Mouse (Mus musculus) gastrocnemius, postnatal 4 days (tissue): ENCODE results near the gene Scg2. TPM values are rescaled to one million over a fixed set of nuclear protein-coding genes. Genes with fewer than 3 reads are reported as not detected.

Experiments
- DNase-seq, 2 experiments: peaks; one replicate each; pipeline ENCODE4 v3.0.0; 2021 to 2022; ENCODE audit warnings: low spot score in 2 of 2, mixed read lengths in 2 of 2
- long read RNA-seq, 2 experiments: library from polyadenylated mRNA; stranded (forward); transcript quantifications; one replicate each; pipeline ENCODE4 v2.0.0; 2021
- total RNA-seq, 2 experiments: library from RNA; stranded (reverse); gene quantifications; 2 replicates each; pipeline ENCODE4 v1.2.3; 2021

The Scg2 gene
- under 1 TPM in 1 of 2 experiments, not detected in 1; 0.20 TPM for total RNA-seq
- long read RNA-seq, experiment 1, partial matches to known transcripts = 0 of 1 reads
- long read RNA-seq, experiment 1, other reads (novel, unspliced or antisense) = 1 of 1 reads
- long read RNA-seq, experiment 2 = 0 reads

DNA sequence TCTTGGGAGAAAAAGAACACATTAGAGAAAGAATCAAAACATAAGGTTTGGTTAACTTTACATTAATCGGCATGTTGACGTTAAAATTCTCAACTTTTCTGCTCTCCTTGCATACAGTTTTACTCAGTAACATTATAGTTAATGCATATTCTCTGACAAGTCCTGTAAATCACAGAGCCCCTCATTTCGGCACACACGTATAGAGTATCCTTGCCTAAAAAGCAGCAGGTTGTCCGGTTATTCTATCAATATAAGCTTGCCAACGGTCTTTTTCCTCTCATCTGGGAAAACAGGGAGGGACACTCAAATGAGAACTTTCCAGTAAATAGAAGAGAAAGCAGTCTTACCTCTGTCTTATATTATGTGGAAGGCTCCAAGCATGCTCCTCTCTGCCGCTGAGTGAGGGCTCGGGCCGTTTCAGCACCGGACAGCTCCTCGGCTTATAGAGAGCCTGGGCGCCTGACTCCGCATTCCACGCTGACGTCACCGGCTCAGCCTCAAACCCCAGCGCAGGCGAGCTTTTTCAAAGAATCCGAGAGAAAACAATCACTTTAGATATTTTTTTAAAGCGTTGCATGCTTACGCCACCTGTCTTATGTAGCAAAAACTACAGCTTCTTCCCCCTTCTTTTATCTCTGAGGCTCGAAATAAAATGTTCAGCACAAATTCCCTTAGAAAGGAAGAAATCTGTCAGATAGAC is at the start of gene Scg2:
Gene Scg2, minus strand, starts transcription at position 512 of the 700 bp plus-strand sequence.
- peak; percentile 75 to 92 for DNase-seq

DNA sequence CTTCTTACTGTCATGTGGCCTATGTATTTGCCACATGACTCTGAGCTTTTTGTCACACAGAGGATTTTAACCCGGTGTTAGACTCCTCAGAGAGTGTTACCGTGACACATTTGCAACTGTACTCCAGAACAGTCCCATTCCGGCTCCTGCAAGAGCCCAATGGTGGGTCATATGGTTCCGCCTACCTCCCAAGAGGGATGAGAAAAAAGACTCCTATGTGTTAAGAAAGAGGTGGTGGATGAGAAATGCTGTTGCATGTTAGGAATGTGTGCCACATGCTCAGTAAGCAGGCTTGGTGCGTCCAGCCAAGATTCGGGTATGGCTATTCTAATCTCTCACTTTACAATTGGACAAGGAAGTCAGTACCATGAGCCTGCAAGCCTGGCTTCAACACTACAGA is 45.6 kb upstream of the Scg2 start:
- DNase-seq = no peak

DNA sequence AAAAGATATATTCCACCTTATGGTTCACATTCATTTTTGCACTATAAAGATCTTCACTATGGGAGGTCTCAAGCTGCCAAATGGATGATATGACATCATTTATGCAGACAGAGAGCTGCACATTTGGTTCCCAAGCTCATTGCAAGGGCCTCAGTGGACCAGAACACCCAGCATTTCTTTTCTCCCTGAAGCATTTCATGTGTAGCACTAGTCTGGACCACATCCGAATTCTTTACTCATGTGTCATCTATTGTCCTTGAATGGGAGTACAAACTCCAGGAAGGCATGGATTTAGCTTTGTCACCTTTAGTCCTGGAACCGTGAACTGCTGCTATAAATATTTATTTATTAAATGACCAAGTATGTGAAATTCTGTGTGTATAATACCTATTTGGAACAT is 30.9 kb upstream of the Scg2 start:
- no peak for DNase-seq

DNA sequence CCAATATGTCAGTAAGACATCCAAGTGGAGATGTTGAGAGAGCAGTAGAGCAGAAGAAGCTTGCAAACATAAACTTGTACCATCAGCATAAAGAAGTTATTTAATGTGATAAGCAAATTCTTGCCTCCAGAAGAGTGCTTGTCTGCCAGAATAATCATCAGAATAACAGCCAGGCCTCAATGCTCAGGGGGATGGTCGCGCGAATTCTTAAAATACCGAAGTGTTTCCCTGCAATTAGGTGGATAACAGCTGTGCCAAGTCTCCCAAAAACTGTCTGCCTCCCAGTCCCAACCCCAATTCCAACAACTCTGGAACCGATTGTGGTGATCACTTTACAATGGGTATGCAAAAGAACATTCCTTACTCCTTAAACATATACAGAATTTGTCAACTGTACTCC is 30.0 kb upstream of the Scg2 start:
- DNase-seq = no peak

DNA sequence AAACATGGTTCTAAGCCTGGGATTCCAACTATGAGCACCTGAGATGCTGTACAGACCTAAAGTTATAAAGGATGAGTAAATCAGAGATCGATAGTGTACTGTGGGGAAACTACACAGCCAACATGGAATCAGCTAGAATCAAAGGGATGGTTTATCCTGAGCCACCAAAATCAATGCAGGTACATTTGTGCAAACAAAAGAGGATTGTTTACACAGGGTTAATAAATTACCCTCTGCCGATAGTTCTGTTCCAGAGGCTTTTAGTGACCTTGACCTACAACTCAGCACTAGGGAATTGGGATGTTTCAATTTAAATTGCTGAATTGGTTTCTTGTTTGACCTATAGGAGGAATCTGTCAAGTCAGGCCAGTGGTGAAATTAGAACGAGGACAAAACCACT is 26.7 kb upstream of the Scg2 start:
- DNase-seq = no peak

DNA sequence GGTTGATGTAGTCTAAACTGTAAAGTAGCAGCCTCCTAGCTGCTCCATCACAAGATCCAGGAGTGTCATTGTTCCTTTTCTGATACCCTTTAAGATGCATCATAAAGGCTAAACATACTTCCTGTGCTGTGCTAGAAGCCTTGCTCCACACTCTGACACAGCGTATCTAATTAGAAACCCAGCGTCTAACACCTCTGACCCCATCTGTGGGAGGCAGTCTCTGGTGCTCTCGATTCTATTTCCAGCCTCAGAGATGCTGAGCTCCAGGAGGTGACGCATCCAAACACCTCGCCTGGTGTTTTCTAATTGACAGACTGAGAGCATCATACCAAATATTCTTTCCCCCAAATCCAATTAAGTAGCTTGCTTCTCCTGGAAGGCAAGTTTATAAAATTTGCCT is 18.6 kb upstream of the Scg2 start:
- no peak for DNase-seq

DNA sequence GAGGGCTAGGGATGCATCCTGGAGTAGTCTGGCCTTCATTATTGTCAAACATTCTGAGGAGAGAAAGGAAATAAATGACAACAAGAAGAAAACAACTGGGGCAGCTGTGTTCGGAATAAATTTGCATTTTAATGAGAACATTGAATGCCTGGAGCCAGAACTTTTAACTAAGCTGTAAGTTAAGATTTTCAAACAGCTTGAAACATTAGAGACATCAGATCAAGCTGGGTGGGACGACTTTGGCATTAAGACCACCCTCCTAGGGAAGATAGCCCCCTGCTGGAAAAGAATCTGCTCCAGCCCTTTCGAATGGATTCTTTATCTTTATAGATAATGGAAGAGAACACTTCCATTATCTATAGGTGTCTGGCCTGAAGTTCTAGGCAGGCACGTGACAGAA is 14.2 kb upstream of the Scg2 start:
- no peak for DNase-seq

DNA sequence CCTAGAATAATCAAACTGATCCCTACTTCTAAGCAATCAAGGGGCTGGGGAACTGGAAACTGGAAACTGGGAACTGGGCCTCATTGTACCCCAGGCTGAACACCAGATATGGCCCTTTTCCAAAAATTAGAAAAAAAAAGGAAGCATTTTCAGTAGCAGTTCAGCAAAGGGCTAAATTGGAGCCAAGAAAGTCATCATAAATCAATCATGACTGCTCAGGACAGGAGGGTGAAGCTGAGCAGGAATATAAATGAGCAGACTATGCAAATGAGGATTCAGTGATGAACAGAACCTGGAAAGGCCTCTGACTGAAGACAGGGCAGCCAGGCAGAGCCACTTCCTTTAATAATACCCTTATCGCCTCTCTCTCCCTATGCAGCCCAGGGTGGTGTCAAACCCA is 12.4 kb upstream of the Scg2 start:
- DNase-seq = no peak

DNA sequence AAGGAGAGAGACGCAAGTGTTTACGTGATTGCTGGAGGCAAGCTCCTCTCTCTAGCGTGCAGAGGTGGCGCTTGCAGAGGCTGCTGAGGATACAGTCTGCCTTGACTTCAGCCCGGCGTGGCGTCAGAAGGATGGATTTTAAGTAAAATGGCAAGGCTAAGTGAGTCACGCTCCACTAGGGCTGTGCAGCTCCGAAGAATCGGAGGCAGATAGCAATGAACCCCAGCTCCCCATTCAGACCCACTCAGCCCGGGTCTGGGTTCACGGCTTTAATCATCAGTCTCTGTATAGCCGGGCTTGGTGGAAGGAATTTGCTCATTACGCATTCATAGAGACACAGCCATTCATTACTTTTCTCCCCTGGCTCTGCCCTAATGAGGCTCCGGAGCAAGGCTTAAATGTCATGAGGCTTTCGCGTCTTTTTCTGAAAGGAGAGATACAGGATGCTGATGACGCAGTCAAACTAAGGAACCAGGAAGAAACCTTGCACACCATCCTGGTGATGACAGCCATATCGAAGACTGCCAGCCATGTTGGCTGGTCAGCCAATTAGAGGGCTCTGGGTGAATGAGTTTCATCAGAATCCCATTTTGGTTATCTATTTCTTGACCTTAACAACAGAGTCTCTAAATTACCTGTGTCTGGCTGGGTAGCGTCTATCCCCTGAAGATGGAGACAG is 10.6 kb upstream of the Scg2 start:
- no peak for DNase-seq

DNA sequence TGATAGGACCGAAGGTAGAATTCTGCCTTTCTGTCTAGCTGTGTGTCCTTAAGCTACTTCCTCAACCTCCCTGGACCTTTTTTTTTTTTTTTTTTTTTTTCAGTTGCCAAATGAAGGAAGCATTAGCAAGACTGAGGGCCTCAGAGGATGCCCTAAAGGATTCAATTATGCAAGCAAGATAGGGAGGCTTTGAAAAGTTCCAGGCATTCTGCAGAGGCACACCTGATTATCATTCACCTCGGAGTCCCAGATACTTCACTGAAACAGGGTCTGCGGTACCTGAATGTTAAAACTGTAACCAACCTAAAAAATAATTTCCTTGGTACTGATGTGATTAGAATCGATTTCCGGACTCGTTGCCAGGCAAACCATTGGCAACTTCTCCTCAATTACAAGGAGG is 10.0 kb upstream of the Scg2 start:
- DNase-seq = no peak

DNA sequence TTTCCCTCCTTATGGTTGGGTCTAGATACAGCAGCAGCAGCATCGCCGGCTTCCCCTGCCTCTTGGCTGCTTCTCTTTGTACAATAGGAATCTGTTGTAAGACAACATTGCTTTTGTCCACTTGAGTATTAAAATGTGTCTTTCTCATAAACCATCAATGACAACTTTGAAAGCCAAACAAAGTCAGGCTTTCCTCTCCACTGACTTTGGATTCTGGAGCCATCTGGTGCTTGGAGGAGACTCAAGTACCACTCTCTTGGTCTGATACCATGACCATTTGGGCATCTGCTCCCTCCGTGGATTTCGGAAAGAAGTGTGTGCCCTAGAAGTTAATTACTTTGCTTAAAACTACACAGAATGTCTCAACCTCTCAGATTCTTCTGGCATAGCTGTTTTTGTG is 5.7 kb upstream of the Scg2 start:
- DNase-seq = no peak

DNA sequence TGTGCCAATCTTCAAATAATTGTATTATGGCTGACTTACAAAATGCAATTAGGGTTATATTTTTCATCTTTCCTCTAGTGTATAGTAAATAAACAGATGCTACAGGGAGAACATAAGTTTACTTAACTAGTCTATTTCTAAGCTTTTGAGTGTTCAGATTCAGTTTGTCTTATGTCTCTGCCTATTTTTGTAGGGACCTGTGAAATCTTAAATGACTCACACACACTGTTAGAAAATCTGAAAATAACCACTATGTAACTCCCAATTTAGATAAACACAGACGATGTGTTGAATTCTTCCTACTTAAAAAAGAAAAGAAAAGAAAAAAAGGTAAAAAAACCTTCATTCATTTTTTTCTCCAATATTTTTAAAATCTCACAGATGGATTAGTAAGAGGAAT is 2.2 kb downstream of the Scg2 start:
- no peak for DNase-seq

DNA sequence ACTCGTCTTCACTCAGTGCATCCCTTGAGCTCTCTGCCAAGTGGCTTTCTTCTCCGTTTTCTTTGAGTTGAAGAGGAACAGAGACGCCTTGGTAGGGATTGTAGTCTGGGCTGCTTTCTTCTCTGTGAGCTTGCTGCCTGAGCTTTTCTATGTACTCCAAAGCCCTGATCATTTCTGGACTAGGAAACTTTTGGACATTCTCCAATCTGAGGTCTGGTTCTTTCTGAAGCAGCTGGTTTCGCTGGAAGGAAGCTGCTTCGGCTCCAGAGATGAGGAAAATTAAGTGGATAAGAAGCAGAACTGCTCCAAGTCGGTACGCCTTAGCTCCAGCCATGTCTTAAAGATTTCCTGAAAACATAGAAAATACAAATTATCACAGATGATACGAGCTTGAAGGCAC is 3.2 kb downstream of the Scg2 start:
- no peak for DNase-seq

DNA sequence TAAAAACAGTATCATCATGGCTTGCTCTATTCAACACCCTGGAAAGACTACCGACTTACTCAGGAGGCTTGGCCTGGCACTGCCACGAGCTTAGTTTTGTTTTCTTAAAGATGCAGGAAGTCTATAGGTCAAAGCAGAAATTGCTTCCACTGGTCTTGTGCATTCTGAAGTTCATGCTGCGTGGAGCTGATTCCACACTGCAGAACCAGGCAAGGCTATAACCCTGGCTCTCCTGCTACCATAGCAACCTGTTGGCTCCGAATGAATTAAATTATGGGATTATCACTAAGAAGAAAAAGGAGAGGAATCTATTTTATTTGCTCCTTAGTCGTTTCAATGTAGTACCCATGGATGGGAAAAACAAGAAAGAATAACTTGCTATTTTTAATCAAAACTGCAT is 10.9 kb downstream of the Scg2 start:
- no peak for DNase-seq

DNA sequence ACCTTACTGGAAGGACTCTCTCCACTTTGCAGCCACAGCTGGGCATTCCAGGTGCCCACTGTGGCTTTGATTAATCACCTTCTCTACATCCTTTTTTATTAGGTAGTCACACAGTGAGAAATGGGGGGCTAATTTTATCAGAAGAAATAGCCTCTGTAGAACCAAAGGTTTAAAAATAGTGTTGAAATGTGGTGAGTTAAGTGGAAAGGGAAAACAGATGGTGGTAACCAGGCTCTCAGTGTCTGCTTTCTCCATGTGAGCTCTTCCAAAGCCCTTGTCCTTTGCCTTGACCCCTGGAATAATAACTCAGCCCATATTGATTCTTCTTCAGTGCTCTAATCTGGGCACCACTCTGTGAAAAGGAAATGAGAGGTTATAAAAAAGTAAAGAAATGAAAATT is 24.4 kb downstream of the Scg2 start:
- DNase-seq = no peak

DNA sequence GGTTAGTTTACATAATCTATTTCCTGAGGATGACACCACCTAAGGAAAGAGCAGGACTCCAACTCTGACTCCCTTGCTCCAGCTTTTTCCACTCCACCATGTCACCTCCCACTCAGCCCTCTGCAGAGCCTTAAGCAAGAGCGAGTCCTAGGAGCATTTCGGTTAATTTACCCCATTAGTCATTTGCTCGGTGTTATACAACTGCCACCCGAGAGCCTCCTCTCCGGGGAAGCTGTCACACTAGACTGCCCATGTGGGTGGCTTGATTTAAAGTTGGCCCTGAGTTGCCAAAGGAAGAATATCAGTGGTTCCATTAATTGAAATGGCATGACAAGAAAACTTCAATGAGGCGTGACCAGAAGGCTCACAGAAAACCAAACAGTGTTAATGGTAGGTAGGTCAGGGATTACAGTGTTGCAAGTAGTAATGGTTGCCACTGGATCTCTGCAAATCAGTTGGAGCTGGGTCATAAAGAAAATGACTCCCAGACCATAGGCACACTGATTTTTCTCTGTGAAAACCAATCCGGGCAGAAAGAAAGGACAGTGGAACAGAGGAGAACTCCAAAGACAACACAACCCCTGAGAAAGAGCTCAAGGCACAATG is 33.5 kb downstream of the Scg2 start:
- no peak for DNase-seq

DNA sequence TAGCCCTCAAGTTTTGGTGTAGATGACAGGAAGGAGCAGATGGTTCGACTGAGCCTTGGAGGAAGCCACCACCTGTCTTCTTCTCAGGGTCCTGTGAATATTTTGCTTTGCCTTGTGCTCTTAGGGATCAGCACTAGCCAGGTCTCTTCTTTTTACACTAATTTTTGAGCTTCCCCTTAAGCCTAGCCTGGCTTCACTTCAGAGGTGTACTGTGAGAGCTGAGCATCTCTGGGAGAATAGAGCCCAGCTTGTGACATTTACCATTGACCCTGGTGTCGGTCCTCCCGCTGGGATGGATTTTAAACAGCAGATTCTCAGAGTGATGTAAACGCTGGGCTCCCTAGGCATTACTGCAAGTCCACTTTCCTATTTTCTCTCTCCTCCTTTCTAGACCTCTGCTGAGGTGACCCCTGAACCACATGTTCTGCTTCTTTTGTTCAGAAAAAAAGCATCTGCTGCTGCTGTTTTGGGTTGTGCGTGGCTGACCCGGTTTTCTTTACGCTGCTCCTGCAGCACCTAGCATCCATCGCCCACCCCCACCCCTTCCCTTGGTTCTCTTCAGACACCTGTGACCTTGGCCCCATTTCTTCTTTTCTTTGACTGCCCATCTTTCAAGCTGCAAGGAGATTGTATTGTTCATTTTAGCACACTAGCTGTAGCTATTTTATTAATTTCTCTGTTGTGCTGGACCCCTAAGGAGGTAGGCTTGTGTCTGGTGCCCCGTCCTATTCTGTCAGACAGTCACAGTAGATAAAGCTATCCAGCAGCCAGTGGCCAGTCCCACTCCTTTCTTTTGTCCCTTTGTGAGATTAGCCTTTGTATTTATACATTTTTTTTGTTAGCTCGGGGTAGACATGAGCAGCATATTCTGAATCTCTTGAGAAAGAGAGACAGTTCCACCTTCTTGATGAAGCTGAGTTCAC is 38.6 kb downstream of the Scg2 start:
- no peak for DNase-seq

DNA sequence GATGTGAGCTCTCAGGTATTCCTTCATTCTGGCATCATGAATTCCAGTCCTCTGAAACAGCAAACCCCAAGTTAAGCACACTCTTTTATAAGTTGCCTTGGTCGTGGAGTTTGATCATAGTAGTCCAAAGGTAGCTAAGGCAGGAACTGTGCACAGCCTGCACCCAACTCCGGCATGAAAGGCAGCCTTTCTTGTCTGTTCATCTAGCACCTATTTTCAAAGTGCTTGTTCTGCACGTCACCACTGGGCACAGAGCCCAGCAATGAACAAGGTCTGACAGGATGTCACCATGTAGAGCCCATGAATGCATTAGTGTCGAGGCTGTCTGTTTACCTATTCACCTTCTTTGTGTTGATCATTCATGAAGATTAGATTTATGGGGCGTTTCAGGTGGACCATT is 39.6 kb downstream of the Scg2 start:
- no peak for DNase-seq
